Mouse (Mus musculus) mammary gland, adult 2 months (tissue): ENCODE results near the gene Utp4. TPM values are rescaled to one million over a fixed set of nuclear protein-coding genes. Genes with fewer than 3 reads are reported as not detected.

Source experiments
- polyA plus RNA-seq: library from polyadenylated mRNA; depleted of rRNA; stranded (reverse); fragments of >200 nt; gene quantifications from 2 replicates; pipeline ENCODE4 v1.2.3, GENCODE M21; 2012; ENCODE audit warnings: low replicate concordance; rRNA removed

The Utp4 gene
- 23.3 and 39.0 TPM in 2 replicates for polyA plus RNA-seq

DNA sequence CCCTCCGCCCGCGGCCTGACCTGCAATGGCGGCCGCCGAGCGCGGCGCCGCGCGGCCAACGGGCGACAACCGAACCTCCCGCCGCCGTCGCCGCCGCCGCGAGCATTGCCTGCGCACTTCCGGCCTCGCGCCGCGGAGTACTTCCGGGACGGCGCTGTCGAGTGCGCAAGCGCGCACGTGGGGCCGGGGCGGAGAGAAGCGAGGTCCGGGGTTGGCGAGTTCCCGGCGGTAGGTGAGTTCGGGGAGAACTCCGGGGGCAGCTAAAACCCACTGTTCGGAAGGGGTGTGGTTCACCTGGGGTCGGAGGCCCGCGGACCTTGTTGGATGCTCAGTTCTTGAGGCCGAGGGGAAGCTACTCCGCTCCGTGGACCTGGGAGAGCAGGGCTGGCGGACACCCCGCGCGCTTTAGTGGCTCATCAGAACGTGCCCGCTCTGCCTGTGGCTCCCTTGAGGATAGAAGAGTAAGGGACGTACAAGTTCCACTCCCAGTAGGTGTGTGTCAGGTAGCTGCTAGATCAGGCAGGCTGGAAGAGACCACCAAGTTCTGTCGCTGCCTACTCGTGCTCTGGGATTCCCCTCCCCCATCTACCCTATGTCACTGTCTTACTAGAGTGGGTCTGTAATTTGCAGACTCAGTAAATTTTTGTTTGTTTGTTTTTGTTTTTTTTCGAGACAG lies at the start of gene Utp4:
Gene Utp4, plus strand, starts transcription at position 156 of the 676 bp plus-strand sequence.

DNA sequence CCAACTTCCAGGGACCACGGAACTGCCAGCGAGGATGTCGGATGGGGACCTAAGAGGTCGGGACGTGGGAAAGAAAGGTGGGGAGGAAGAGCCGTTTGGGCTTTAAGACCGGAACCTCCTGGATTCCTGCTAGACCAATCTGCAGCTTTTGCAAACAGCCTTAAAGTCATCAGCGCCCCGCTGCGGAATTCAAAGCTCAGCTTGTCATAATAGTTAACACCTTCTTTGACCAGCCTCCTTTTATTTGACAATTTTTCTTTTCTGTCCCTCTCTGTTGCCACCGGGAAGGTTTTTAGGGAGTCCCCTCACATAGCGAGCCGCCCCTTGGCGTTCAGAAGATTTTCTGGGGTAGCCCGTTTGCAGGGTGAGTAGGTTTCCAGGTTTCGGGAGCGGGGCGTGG lies 23.4 kb upstream of the Utp4 start, which contains the start of gene Has3:
Gene Has3, plus strand, starts transcription at position 192 of the 400 bp plus-strand sequence.

DNA sequence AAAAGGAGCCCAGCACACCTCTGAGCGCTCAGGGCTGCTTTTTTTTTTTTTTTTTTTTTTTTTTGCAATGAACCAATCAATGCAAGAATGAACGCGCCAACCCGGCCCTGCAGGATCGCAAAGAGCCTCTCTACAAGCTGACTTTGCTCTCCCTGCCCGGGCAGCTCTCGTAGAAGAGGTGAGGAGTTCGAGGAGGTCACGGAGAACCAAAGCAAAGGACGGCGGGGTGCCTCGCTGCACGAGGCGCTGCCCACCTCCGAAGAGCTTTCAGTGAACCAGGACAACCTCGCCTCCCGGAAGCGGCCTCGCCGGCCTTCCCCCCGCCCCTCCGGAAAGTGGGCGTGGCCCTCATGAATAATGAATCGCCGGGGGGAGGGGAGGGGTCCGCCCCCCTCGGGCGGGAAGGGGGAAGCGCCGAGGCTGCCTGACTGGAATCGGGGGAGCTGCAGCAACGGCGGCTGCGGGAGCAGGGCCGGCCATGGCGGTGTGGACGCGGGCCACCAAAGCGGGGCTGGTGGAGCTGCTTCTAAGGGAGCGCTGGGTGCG lies 42.0 kb downstream of the Utp4 start, which contains the start of gene Sntb2:
Gene Sntb2, plus strand, starts transcription at position 427 of the 546 bp plus-strand sequence.

Other genes starting within 250 kb of the Utp4 start
- gene Tango6, start 210.6 kb upstream of the Utp4 start, polyA plus RNA-seq, result 4.8 and 6.1 TPM in 2 replicates
- gene Has3, start 23.4 kb upstream of the Utp4 start, polyA plus RNA-seq, result 0.85 and 2.2 TPM in 2 replicates
- gene Sntb2, start 42.1 kb downstream of the Utp4 start, polyA plus RNA-seq, result 13.2 and 17.5 TPM in 2 replicates
- gene Vps4a, start 137.6 kb downstream of the Utp4 start, polyA plus RNA-seq, result 18.6 and 40.3 TPM in 2 replicates
- gene Pdf, start 155.0 kb downstream of the Utp4 start, polyA plus RNA-seq, result 27.9 and 65.8 TPM in 2 replicates
- gene Cog8, start 163.1 kb downstream of the Utp4 start, polyA plus RNA-seq, result 32.9 and 46.9 TPM in 2 replicates
- gene Nip7, start 163.2 kb downstream of the Utp4 start, polyA plus RNA-seq, result 18.2 and 18.7 TPM in 2 replicates
- gene Tmed6, start 172.0 kb downstream of the Utp4 start, polyA plus RNA-seq, result not detected in 2 replicates
- 7.1 and 12.2 TPM in 2 replicates for gene Terf2, start 202.9 kb downstream of the Utp4 start, polyA plus RNA-seq